Mouse (Mus musculus): ENCODE results near the gene Mpzl1. TPM values are rescaled to one million over a fixed set of nuclear protein-coding genes. Genes with fewer than 3 reads are reported as not detected.
"Not testable (repeated sequence)": the region's sequence is repeated elsewhere in the genome, so short reads cannot be mapped to it uniquely, and the experiment has no call there.

Gene Mpzl1
- 71.4 and 76.4 TPM in 2 replicates for polyA plus RNA-seq (2015; fragmentation: Nextera tagmentation; extraction: Ambion mirVana)

GRCm38 (mm10) chr1:165634151-165634884 lies at the start of gene Mpzl1:
Mpzl1 (minus strand) TSS chr1:165634538.
- Histone ChIP-seq H3K4me3 (ENCODE audit: low read depth, low read length) (peak within 1 kb of the TSS; percentile 85), H3K36me3 (ENCODE audit: control insufficient read depth, insufficient read depth, low read length) (no peaks in the 10 kb centered on the region), H3K4me2 (replicated peaks; ENCODE audit: low read depth) (peak within 1 kb of the TSS; percentile 75), H3K9ac (ENCODE audit: low read length) (peak within 1 kb of the TSS; percentile 95), H3K4me1 (replicated peaks; ENCODE audit: control insufficient read depth, insufficient read depth) (peaks cover 6% of the 10 kb centered on the region), H3K27ac (replicated peaks) (peak within 1 kb of the TSS; percentile 98), H3K9me3 (ENCODE audit: control insufficient read depth, low read length) (no peaks in the 10 kb centered on the region), H3K27me3 (ENCODE audit: control insufficient read depth, insufficient read depth, low read length) (no peaks in the 10 kb centered on the region)
- TF ChIP-seq EP300 (optimal IDR thresholded peaks at IDR 0.05): peak; percentile 85
- TF ChIP-seq CTCF (IDR thresholded peaks at IDR 0.05; ENCODE audit: low read depth): peak; percentile 36
- WGBS: under 1% methylated on average over 50 of the region's 73 CpGs
- DNase-seq (ENCODE audit: low spot score) (peak; percentile 100), ATAC-seq (ENCODE audit: low FRiP score, low TSS enrichment) (peak; percentile 99)

DNA sequence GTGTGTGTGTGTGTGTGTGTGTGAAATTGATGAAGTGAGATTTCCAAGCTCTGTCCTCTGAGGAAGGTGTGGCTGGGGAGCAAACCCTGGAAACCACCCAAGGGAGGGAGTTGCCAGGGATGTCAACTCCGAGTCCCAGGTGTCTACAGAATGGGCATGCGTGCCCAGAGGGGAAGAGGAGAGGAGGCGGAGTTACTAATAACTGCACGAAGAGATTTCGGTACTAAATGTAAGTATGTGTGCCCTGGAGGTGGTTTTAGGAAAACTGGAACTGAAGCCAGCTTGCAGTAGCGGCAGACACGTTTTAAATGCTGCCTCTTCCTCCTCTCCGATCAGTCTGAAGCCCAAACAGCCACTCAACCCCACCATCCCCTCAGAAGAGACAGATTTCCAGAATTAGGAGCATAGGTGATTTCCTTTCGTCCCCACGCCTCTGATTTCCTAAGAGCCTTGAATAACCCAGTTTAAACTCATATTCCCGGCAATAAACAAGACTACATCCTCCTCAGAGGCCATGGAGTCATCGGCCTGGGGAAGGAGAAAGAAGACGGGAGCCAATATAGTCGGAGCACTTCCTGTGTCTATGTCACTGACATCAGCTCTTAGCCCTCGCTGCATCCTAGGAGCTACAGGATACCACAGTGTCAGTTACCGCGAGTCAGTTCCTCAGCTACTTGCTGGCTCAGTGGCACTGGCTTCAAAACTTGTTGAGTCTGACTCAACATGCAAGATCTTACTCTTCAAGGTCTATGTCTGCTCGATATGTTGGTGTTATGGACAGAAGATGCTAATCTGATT lies 47.9 kb upstream of the Mpzl1 start:
- TF ChIP-seq EP300 (optimal IDR thresholded peaks at IDR 0.05): no peak
- no peak for TF ChIP-seq CTCF (IDR thresholded peaks at IDR 0.05; ENCODE audit: low read depth)

DNA sequence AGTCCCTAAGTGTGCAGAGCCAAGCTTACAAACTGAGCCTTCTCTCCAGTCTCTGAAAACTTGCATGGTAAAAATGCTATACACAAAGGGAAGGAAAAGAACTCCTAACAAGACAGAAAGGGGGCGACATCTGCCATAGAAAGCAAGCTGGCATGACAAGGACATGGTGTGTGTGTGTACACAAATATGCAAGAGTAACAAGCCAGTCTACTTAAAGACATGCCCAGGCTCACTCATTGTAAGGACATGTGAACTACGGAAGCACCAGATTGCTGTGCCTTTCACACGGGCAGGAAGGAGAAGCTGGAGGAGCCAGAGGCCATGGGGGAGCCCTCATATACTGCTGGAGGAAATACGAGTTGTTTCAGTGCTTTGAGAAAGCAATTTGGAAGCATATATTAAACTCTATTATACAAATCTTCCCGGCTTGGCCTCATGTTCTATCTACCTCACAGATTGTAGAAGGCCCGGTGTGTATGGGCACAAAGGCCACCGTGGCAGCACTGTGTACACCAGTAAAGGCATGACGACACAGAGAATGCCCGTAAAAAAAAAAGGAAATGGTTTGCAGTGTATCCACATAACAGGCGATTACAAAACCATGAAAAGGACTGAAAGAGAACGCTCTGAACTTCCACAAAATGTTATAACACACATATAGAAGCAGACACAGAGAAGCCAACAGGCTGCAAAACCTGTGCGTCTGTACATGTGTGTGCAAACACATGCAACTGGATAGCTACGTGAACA lies 46.9 kb upstream of the Mpzl1 start:
- no peak for ATAC-seq (ENCODE audit: low FRiP score, low TSS enrichment)

More for the DNA sequence above, 47.9 kb upstream of the Mpzl1 start:
- no peak overlapping the region for H3K27ac ChIP-seq (replicated peaks)
- no peak overlapping the region for H3K4me2 ChIP-seq (replicated peaks; ENCODE audit: low read depth)
- H3K36me3 ChIP-seq (ENCODE audit: control insufficient read depth, insufficient read depth, low read length): 0 out of 2 replicates have a peak, but pooled peaks cover 2% of the 10 kb centered on the region
- H3K27me3 ChIP-seq (ENCODE audit: control insufficient read depth, insufficient read depth, low read length): no peaks in the 10 kb centered on the region
- H3K9me3 ChIP-seq (ENCODE audit: control insufficient read depth, low read length): no peaks in the 10 kb centered on the region
- H3K9ac ChIP-seq (ENCODE audit: low read length): no peak overlapping the region
- no peak overlapping the region for H3K4me3 ChIP-seq (ENCODE audit: low read depth, low read length)
- ATAC-seq (ENCODE audit: low FRiP score, low TSS enrichment) (no peak), DNase-seq (ENCODE audit: low spot score) (no peak)
- 0 out of 2 replicates have a peak, but pooled peaks cover 3% of the 10 kb centered on the region for H3K4me1 ChIP-seq (replicated peaks; ENCODE audit: control insufficient read depth, insufficient read depth)
- WGBS: 63% methylated on average over 18 of the region's 18 CpGs

DNA sequence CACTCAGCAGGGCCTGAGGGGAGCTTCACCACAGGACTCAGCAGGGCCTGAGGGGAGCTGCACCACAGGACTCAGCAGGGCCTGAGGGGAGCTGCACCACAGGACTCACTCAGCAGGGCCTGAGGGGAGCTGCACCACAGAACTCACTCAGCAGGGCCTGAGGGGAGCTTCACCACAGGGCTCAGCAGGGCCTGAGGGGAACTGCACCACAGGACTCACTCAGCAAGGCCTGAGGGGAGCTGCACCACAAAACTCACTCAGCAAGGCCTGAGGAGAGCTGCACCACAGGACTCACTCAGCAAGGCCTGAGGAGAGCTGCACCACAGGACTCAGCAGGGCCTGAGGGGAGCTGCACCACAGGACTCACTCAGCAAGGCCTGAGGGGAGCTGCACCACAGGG lies 45.7 kb upstream of the Mpzl1 start:
- H3K27me3 ChIP-seq (ENCODE audit: control insufficient read depth, insufficient read depth, low read length); H3K4me2 ChIP-seq (replicated peaks; ENCODE audit: low read depth); H3K27ac ChIP-seq (replicated peaks); DNase-seq (ENCODE audit: low spot score); ATAC-seq (ENCODE audit: low FRiP score, low TSS enrichment); H3K9me3 ChIP-seq (ENCODE audit: control insufficient read depth, low read length); H3K9ac ChIP-seq (ENCODE audit: low read length); H3K4me1 ChIP-seq (replicated peaks; ENCODE audit: control insufficient read depth, insufficient read depth); H3K36me3 ChIP-seq (ENCODE audit: control insufficient read depth, insufficient read depth, low read length); H3K4me3 ChIP-seq (ENCODE audit: low read depth, low read length): not testable (repeated sequence)

More for the DNA sequence above, 46.9 kb upstream of the Mpzl1 start:
- 0 out of 2 replicates have a peak, but pooled peaks cover 2% of the 10 kb centered on the region for H3K36me3 ChIP-seq (ENCODE audit: control insufficient read depth, insufficient read depth, low read length)
- WGBS: 62% methylated on average over 13 of the region's 13 CpGs
- 0 out of 2 replicates have a peak, but pooled peaks cover 3% of the 10 kb centered on the region for H3K4me1 ChIP-seq (replicated peaks; ENCODE audit: control insufficient read depth, insufficient read depth)
- DNase-seq (ENCODE audit: low spot score): no peak
- no peak overlapping the region for H3K4me2 ChIP-seq (replicated peaks; ENCODE audit: low read depth)
- no peak overlapping the region for H3K27ac ChIP-seq (replicated peaks)
- TF ChIP-seq CTCF (IDR thresholded peaks at IDR 0.05; ENCODE audit: low read depth) (peak; percentile 66), EP300 (optimal IDR thresholded peaks at IDR 0.05) (no peak)
- no peak overlapping the region for H3K4me3 ChIP-seq (ENCODE audit: low read depth, low read length)
- no peaks in the 10 kb centered on the region for H3K27me3 ChIP-seq (ENCODE audit: control insufficient read depth, insufficient read depth, low read length)
- no peaks in the 10 kb centered on the region for H3K9me3 ChIP-seq (ENCODE audit: control insufficient read depth, low read length)
- no peak overlapping the region for H3K9ac ChIP-seq (ENCODE audit: low read length)

GRCm38 (mm10) chr1:165679618-165679997 lies 45.3 kb upstream of the Mpzl1 start:
- peak; percentile 30; the same call in 1 of the 2 replicates for TF ChIP-seq CTCF (IDR thresholded peaks at IDR 0.05; ENCODE audit: low read depth)
- TF ChIP-seq EP300 (optimal IDR thresholded peaks at IDR 0.05): no peak
- DNase-seq (ENCODE audit: low spot score): no peak
- Histone ChIP-seq H3K4me2 (replicated peaks; ENCODE audit: low read depth) (no peak overlapping the region), H3K4me3 (ENCODE audit: low read depth, low read length) (no peak overlapping the region), H3K9me3 (ENCODE audit: control insufficient read depth, low read length) (no peaks in the 10 kb centered on the region), H3K36me3 (ENCODE audit: control insufficient read depth, insufficient read depth, low read length) (0 out of 2 replicates have a peak, but pooled peaks cover 2% of the 10 kb centered on the region), H3K4me1 (replicated peaks; ENCODE audit: control insufficient read depth, insufficient read depth) (0 out of 2 replicates have a peak, but pooled peaks cover 3% of the 10 kb centered on the region), H3K27ac (replicated peaks) (no peak overlapping the region), H3K27me3 (ENCODE audit: control insufficient read depth, insufficient read depth, low read length) (no peaks in the 10 kb centered on the region), H3K9ac (ENCODE audit: low read length) (no peak overlapping the region)
- 54% methylated on average over 3 of the region's 3 CpGs for WGBS
- peak; percentile 32; the same call in 1 of the 2 replicates for ATAC-seq (ENCODE audit: low FRiP score, low TSS enrichment)

All from stomach, postnatal 0 days (tissue).